Mouse (Mus musculus) bone marrow, adult 2 months (tissue): ENCODE measurements at regions not wholly inside any gene's neighbourhood (a gene's known extent, or its start where the extent isn't known, plus 50 kb on each side); places are given as distances from the start of the nearest gene placed in this dataset.

Source experiments
- H3K27ac ChIP-seq: fragments of 200-500 bp; 2 replicates; pipeline ENCODE4 v1.5.1; 2012; ENCODE audit warnings: low read depth, mild to moderate bottlenecking, control low read depth, inconsistent platforms, low read length; ENCODE audit not compliant: control insufficient read depth, poor library complexity, insufficient read depth
- H3K4me1 ChIP-seq: fragments of 200-500 bp; 2 replicates; pipeline ENCODE4 v1.6.1; 2011; ENCODE audit warnings: low read length; ENCODE audit not compliant: control insufficient read depth, insufficient read depth
- H3K4me3 ChIP-seq: fragments of 200-500 bp; replicated peaks from 2 replicates; pipeline ENCODE3; 2011; ENCODE audit warnings: mild to moderate bottlenecking, low read depth, low read length, control low read depth; ENCODE audit not compliant: control insufficient read depth
- CTCF ChIP-seq: fragments of 200-500 bp; IDR thresholded peaks from 2 replicates; pipeline ENCODE4 v1.5.1; 2011; ENCODE audit warnings: low read length, control low read depth; ENCODE audit not compliant: control insufficient read depth, insufficient read depth
- POLR2A ChIP-seq: fragments of 200-500 bp; IDR thresholded peaks from 2 replicates; pipeline ENCODE4 v1.6.1; 2011; ENCODE audit warnings: low read depth, mild to moderate bottlenecking, control low read depth, low read length, borderline replicate concordance; ENCODE audit not compliant: control insufficient read depth
- WGBS: fragments of 180-500 bp; shearing (Covaris S2); methylation state at CpG from one replicate; pipeline ENCODE4 v1.1.7; 2018; 5-methylcytosine and 5-hydroxymethylcytosine counted together

GRCm38 (mm10) chr11:31732958-31733357, 61.3 kb upstream of the Bod1 start:
- WGBS: 3% methylated on average over 1 of the region's 1 CpGs
- TF ChIP-seq POLR2A (no peak), CTCF (no peak)
- Histone ChIP-seq H3K4me1 (peaks cover 3% of the 10 kb centered on the region; the same call in 1 of the 2 replicates), H3K4me3 (no peak overlapping the region), H3K27ac (no peak overlapping the region)

GRCm38 (mm10) chr11:31734091-31734490, 62.4 kb upstream of the Bod1 start:
- WGBS: 69% methylated on average over 4 of the region's 4 CpGs
- peaks cover 2% of the 10 kb centered on the region; the same call in 1 of the 2 replicates for H3K4me1 ChIP-seq
- H3K4me3 ChIP-seq: no peak overlapping the region
- TF ChIP-seq CTCF: no peak
- TF ChIP-seq POLR2A: no peak
- no peak overlapping the region for H3K27ac ChIP-seq

GRCm38 (mm10) chr11:31735257-31735656, 63.6 kb upstream of the Bod1 start:
- TF ChIP-seq POLR2A (no peak), CTCF (no peak)
- WGBS: 92% methylated on average over 6 of the region's 6 CpGs
- H3K4me1 ChIP-seq: peaks cover 2% of the 10 kb centered on the region; the same call in 1 of the 2 replicates
- no peak overlapping the region for H3K4me3 ChIP-seq
- no peak overlapping the region for H3K27ac ChIP-seq

- no peak overlapping the region for H3K27ac ChIP-seq
- no peak for TF ChIP-seq CTCF
- TF ChIP-seq POLR2A: no peak
These were observed 64.4 kb upstream of the Bod1 start for GRCm38 (mm10) chr11:31736086-31736485.

GRCm38 (mm10) chr11:31736556-31737089, 64.9 kb upstream of the Bod1 start:
- Histone ChIP-seq H3K27ac (no peak overlapping the region), H3K4me3 (no peak overlapping the region), H3K4me1 (peaks cover 2% of the 10 kb centered on the region; the same call in 1 of the 2 replicates)
- no peak for TF ChIP-seq CTCF
- no peak for TF ChIP-seq POLR2A
- WGBS: 85% methylated on average over 4 of the region's 4 CpGs

More at GRCm38 (mm10) chr11:31736086-31736485, 64.4 kb upstream of the Bod1 start:
- Histone ChIP-seq H3K4me1 (peaks cover 2% of the 10 kb centered on the region; the same call in 1 of the 2 replicates), H3K4me3 (no peak overlapping the region)

- Histone ChIP-seq H3K4me3 (no peak overlapping the region), H3K4me1 (no peaks in the 10 kb centered on the region), H3K27ac (no peak overlapping the region)
- TF ChIP-seq CTCF (no peak), POLR2A (no peak)
- 82% methylated on average over 5 of the region's 5 CpGs for WGBS
These were observed 66.7 kb upstream of the Bod1 start for GRCm38 (mm10) chr11:31738148-31739021.

GRCm38 (mm10) chr11:31740409-31740808, 68.7 kb upstream of the Bod1 start:
- Histone ChIP-seq H3K27ac (no peak overlapping the region), H3K4me3 (no peak overlapping the region), H3K4me1 (no peaks in the 10 kb centered on the region)
- TF ChIP-seq POLR2A: no peak
- no peak for TF ChIP-seq CTCF
- 81% methylated on average over 5 of the region's 5 CpGs for WGBS

- Histone ChIP-seq H3K4me1 (peaks cover 2% of the 10 kb centered on the region), H3K27ac (no peak overlapping the region), H3K4me3 (no peak overlapping the region)
- TF ChIP-seq POLR2A (no peak), CTCF (no peak)
- WGBS: 79% methylated on average over 1 of the region's 1 CpGs
These were observed 70.5 kb upstream of the Bod1 start for GRCm38 (mm10) chr11:31742160-31742559.
